Mouse (Mus musculus): ENCODE results near the gene Kirrel3. TPM values are rescaled to one million over a fixed set of nuclear protein-coding genes. Genes with fewer than 3 reads are reported as not detected.

The Kirrel3 gene
- polyA plus RNA-seq, 1 experiment from 2014 or later = 6.6 TPM

DNA sequence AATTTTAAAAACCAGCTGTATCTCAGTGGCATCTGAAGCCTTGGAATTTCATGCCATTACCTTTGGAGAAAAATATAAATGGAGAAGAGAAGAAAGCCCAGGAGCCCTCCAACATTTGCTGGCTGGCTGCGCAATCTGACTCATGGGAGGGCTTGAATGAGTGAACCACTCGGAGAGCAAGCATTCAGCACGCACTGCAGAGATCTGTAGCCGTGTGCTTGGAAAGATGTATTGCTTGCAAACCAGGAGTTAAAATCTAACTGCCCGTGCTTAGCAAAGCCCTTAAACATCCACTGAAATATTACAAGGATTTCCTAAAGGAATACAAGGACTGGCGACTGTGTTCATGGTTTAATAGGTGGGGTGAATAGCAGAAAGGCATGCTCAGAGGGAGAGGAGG lies 316.0 kb downstream of the Kirrel3 start:
- Histone ChIP-seq H3K27me3 (ENCODE audit: control insufficient read depth, insufficient read depth, low read length) (no peaks in the 10 kb centered on the region), H3K27ac (ENCODE audit: low read depth, low read length) (no peak overlapping the region), H3K9me3 (ENCODE audit: control insufficient read depth, low read length) (no peaks in the 10 kb centered on the region), H3K4me2 (ENCODE audit: low read depth) (no peak overlapping the region), H3K9ac (ENCODE audit: low read length) (no peak overlapping the region), H3K36me3 (ENCODE audit: control insufficient read depth, insufficient read depth, low read length) (no peaks in the 10 kb centered on the region), H3K4me1 (ENCODE audit: control insufficient read depth, insufficient read depth, low read length) (no peaks in the 10 kb centered on the region), H3K4me3 (ENCODE audit: low read depth, low read length) (no peak overlapping the region)
- 76% methylated on average over 6 of the region's 6 CpGs for WGBS
- DNase-seq (ENCODE audit: low spot score) (no peak), ATAC-seq (ENCODE audit: insufficient read depth, low FRiP score, low TSS enrichment) (no peak)

DNA sequence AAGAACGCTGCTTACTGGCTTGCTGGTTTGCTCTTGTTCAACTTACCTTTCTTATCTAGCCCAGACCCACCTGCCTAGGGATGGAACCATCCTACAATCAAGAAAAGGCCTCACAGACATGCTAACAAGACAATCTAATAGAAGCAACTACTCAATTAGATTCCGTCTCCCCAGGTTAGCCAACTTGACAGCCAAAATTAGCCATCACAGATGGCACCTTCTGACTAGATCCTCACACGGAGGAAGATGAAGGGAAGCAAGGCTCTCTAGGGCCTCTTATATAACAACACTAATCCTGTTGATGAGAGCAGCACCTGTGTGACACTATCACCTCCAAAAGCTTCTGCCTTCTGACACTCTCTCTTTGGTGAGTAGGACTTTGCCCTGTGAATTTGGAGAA lies 321.2 kb downstream of the Kirrel3 start:
- Histone ChIP-seq H3K9me3 (ENCODE audit: control insufficient read depth, low read length) (no peaks in the 10 kb centered on the region), H3K9ac (ENCODE audit: low read length) (no peak overlapping the region), H3K4me3 (ENCODE audit: low read depth, low read length) (no peak overlapping the region), H3K27ac (ENCODE audit: low read depth, low read length) (no peak overlapping the region), H3K4me2 (ENCODE audit: low read depth) (no peak overlapping the region), H3K27me3 (ENCODE audit: control insufficient read depth, insufficient read depth, low read length) (no peaks in the 10 kb centered on the region), H3K36me3 (ENCODE audit: control insufficient read depth, insufficient read depth, low read length) (no peaks in the 10 kb centered on the region), H3K4me1 (ENCODE audit: control insufficient read depth, insufficient read depth, low read length) (no peaks in the 10 kb centered on the region)
- WGBS = 84% methylated on average over 3 of the region's 3 CpGs
- DNase-seq (ENCODE audit: low spot score) (no peak), ATAC-seq (ENCODE audit: insufficient read depth, low FRiP score, low TSS enrichment) (no peak)

DNA sequence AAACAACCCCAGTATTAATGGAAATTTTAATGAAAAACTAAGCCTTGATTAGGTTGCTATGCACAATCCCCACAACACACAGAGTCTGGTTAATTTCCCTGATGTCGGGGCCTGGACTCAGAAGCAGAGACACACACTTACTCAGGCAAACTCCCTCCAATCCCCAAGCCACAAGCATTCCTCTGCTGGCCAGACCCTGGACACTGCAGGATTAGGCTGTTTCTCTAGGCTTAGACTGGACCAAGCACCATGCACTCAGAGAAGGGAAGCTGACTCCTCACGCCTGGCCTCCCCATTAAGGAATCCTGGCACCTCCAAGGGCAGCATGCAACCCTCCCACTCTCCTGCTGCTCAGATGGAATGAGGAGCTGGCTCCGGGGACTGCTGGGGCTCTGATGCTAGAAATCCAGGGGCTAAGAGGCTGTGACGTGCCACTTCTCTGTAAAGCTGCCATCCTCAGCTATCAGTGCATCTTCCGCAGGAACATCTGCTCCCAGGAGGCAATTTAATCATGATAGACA lies 324.4 kb downstream of the Kirrel3 start:
- no peak overlapping the region for H3K27ac ChIP-seq (ENCODE audit: low read depth, low read length)
- ATAC-seq (ENCODE audit: insufficient read depth, low FRiP score, low TSS enrichment) (no peak), DNase-seq (ENCODE audit: low spot score) (no peak)
- no peaks in the 10 kb centered on the region for H3K9me3 ChIP-seq (ENCODE audit: control insufficient read depth, low read length)
- no peaks in the 10 kb centered on the region for H3K36me3 ChIP-seq (ENCODE audit: control insufficient read depth, insufficient read depth, low read length)
- no peaks in the 10 kb centered on the region for H3K27me3 ChIP-seq (ENCODE audit: control insufficient read depth, insufficient read depth, low read length)
- H3K4me2 ChIP-seq (ENCODE audit: low read depth) = no peak overlapping the region
- H3K9ac ChIP-seq (ENCODE audit: low read length) = no peak overlapping the region
- 79% methylated on average over 5 of the region's 5 CpGs for WGBS
- no peaks in the 10 kb centered on the region for H3K4me1 ChIP-seq (ENCODE audit: control insufficient read depth, insufficient read depth, low read length)
- no peak overlapping the region for H3K4me3 ChIP-seq (ENCODE audit: low read depth, low read length)

DNA sequence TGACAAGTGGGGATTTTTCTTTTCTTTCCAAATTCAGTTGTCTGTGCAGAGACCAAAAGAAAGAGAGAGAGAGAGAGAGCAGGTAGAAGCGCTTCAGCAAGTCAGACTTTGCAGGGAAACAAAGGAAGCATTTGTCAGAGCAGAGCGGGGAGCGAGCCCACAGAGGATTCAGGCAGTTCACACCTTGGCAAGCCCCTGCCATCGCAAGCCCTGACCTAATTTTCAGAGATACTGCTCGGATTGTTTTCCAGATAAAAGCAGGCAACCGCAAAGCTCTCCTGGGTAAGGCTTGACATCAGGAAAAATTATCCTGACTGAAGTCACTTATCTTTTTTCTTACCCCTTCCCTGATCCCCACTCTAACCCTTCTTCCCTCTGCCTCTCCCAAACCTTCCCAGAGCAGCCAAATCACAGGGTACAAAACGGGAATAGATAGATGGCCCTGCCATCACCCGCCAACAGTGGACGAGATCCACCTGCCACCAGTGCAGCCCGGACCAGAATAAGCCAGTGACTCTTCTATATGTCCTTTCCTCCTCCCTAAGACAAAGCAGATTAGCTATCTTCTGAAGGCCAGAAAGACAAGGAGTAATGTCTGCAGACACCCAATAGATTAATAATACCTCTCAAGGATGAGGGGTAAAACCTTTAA lies 332.8 kb downstream of the Kirrel3 start:
- DNase-seq (ENCODE audit: low spot score) (no peak), ATAC-seq (ENCODE audit: insufficient read depth, low FRiP score, low TSS enrichment) (no peak)
- no peak overlapping the region for H3K9ac ChIP-seq (ENCODE audit: low read length)
- no peak overlapping the region for H3K4me2 ChIP-seq (ENCODE audit: low read depth)
- no peak overlapping the region for H3K27ac ChIP-seq (ENCODE audit: low read depth, low read length)
- no peaks in the 10 kb centered on the region for H3K9me3 ChIP-seq (ENCODE audit: control insufficient read depth, low read length)
- 48% methylated on average over 10 of the region's 10 CpGs for WGBS
- H3K27me3 ChIP-seq (ENCODE audit: control insufficient read depth, insufficient read depth, low read length) = no peaks in the 10 kb centered on the region
- no peak overlapping the region for H3K4me3 ChIP-seq (ENCODE audit: low read depth, low read length)
- no peaks in the 10 kb centered on the region for H3K36me3 ChIP-seq (ENCODE audit: control insufficient read depth, insufficient read depth, low read length)
- no peaks in the 10 kb centered on the region for H3K4me1 ChIP-seq (ENCODE audit: control insufficient read depth, insufficient read depth, low read length)

DNA sequence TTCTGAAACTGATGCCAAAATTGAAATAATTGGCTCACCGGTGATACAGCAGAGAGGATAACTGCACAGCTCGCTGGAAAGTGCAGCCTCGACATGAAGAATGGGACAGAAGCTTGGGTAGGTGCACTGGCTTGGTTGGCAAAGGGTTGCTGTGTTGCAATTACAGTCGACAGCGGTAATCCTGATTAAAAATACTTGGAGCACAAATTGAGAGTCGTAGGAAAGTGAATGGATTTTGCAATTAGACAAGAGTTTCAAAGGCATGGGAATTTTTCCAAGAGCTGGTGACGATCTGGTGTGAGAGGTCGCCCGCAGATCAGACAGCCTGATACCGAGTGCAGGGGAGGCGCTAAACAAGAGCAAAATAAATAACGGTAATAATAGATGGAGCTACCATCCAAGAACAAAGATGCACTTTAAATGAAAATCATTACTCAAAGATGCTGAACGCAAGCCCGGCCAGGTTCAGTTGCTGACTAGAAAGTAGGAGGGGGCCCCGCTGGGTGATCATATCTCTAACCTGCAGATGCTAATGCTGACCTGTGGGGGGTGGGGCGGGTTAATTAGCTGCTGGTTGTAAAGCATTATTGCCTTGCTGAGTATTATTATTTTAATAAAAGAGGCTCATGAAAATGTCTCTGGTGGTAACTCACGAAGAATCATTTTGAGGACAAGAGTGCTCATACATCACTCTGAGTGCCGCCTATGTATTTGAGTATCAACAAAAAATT lies 338.8 kb downstream of the Kirrel3 start:
- DNase-seq (ENCODE audit: low spot score) (no peak), ATAC-seq (ENCODE audit: insufficient read depth, low FRiP score, low TSS enrichment) (no peak)
- Histone ChIP-seq H3K9me3 (ENCODE audit: control insufficient read depth, low read length) (no peaks in the 10 kb centered on the region), H3K9ac (ENCODE audit: low read length) (no peak overlapping the region), H3K36me3 (ENCODE audit: control insufficient read depth, insufficient read depth, low read length) (no peaks in the 10 kb centered on the region), H3K4me1 (ENCODE audit: control insufficient read depth, insufficient read depth, low read length) (no peaks in the 10 kb centered on the region), H3K27ac (ENCODE audit: low read depth, low read length) (no peak overlapping the region), H3K4me2 (ENCODE audit: low read depth) (no peak overlapping the region), H3K4me3 (ENCODE audit: low read depth, low read length) (no peak overlapping the region), H3K27me3 (ENCODE audit: control insufficient read depth, insufficient read depth, low read length) (no peaks in the 10 kb centered on the region)
- 75% methylated on average over 18 of the region's 18 CpGs for WGBS

DNA sequence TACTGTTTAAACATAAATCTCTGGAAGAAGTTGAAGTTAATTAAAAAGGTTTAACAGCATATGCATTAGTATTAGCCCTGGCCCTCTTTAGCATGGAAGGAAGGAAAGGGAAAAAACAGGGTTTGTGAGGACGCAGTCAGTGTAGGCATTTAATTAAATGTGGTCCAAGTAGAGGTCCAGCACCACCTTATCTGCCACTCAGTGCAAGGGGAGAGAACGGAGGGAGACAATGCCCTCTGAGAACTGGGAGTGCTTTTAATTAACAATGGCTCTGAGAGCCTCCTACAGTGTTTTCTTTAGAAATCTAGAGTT lies 339.4 kb downstream of the Kirrel3 start:
- H3K4me1 ChIP-seq (ENCODE audit: control insufficient read depth, insufficient read depth, low read length) = no peaks in the 10 kb centered on the region
- no peak overlapping the region for H3K4me3 ChIP-seq (ENCODE audit: low read depth, low read length)
- H3K36me3 ChIP-seq (ENCODE audit: control insufficient read depth, insufficient read depth, low read length) = no peaks in the 10 kb centered on the region
- no peak for ATAC-seq (ENCODE audit: insufficient read depth, low FRiP score, low TSS enrichment)
- no peaks in the 10 kb centered on the region for H3K9me3 ChIP-seq (ENCODE audit: control insufficient read depth, low read length)
- H3K27me3 ChIP-seq (ENCODE audit: control insufficient read depth, insufficient read depth, low read length) = no peaks in the 10 kb centered on the region
- WGBS = 54% methylated on average over 2 of the region's 2 CpGs
- H3K27ac ChIP-seq (ENCODE audit: low read depth, low read length) = no peak overlapping the region
- H3K9ac ChIP-seq (ENCODE audit: low read length) = no peak overlapping the region
- H3K4me2 ChIP-seq (ENCODE audit: low read depth) = no peak overlapping the region
- DNase-seq (ENCODE audit: low spot score) = no peak

DNA sequence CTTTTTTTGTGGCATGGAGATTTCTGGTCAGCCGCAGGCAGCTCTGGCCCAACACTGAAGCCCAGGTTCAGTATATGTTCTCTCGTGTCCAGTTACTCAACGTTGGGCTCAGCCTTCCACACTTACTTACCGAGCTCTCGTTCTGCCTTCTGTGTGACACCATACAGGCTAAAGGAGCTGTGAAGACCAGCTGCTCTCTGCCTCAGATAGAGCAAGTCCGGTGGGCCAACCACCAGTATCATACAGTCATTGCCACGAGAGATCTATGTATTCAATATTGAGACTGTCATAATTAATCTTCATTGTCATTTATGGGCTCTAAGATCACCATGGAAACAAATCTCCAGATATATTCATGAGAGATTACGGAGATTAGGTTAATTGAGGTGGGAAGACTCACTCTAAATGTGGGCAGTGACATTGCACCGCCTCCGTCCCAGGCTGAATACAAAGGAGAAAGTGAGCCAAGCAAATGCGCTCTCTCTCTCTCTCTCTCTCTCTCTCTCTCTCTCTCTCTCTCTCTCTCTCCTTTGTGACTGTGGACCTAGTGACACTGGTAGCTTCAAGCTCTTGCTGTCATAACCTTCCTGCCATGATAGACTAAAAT lies 339.8 kb downstream of the Kirrel3 start:
- Histone ChIP-seq H3K4me2 (ENCODE audit: low read depth) (no peak overlapping the region), H3K27ac (ENCODE audit: low read depth, low read length) (no peak overlapping the region), H3K9ac (ENCODE audit: low read length) (no peak overlapping the region), H3K27me3 (ENCODE audit: control insufficient read depth, insufficient read depth, low read length) (no peaks in the 10 kb centered on the region), H3K4me3 (ENCODE audit: low read depth, low read length) (no peak overlapping the region), H3K9me3 (ENCODE audit: control insufficient read depth, low read length) (no peaks in the 10 kb centered on the region), H3K36me3 (ENCODE audit: control insufficient read depth, insufficient read depth, low read length) (no peaks in the 10 kb centered on the region), H3K4me1 (ENCODE audit: control insufficient read depth, insufficient read depth, low read length) (no peaks in the 10 kb centered on the region)
- DNase-seq (ENCODE audit: low spot score) (no peak), ATAC-seq (ENCODE audit: insufficient read depth, low FRiP score, low TSS enrichment) (no peak)
- 68% methylated on average over 11 of the region's 11 CpGs for WGBS

DNA sequence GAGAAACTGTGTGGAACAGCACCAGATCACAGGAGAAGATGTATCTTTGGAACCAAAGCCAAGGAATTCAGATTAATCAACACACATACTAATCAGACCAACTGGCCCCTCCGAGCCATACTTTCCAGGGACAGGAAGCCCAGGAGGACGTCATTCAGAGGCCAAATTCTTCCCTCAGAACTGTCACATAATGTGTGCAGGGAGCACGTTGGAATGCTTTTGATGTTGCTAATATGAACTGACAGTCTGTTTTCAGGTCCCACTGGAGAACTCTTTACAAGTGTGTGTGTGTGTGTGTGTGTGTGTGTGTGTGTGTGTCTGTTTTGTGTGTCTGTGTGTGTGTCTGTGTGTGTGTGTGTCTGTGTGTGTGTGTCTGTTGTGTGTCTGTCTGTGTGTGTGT lies 345.0 kb downstream of the Kirrel3 start:
- no peak overlapping the region for H3K27ac ChIP-seq (ENCODE audit: low read depth, low read length)
- H3K9ac ChIP-seq (ENCODE audit: low read length) = no peak overlapping the region
- DNase-seq (ENCODE audit: low spot score) = no peak
- H3K4me2 ChIP-seq (ENCODE audit: low read depth) = no peak overlapping the region
- no peaks in the 10 kb centered on the region for H3K9me3 ChIP-seq (ENCODE audit: control insufficient read depth, low read length)
- no peaks in the 10 kb centered on the region for H3K4me1 ChIP-seq (ENCODE audit: control insufficient read depth, insufficient read depth, low read length)
- H3K4me3 ChIP-seq (ENCODE audit: low read depth, low read length) = no peak overlapping the region
- H3K27me3 ChIP-seq (ENCODE audit: control insufficient read depth, insufficient read depth, low read length) = no peaks in the 10 kb centered on the region
- no peaks in the 10 kb centered on the region for H3K36me3 ChIP-seq (ENCODE audit: control insufficient read depth, insufficient read depth, low read length)
- ATAC-seq (ENCODE audit: insufficient read depth, low FRiP score, low TSS enrichment) = no peak
- WGBS = 53% methylated on average over 3 of the region's 3 CpGs

DNA sequence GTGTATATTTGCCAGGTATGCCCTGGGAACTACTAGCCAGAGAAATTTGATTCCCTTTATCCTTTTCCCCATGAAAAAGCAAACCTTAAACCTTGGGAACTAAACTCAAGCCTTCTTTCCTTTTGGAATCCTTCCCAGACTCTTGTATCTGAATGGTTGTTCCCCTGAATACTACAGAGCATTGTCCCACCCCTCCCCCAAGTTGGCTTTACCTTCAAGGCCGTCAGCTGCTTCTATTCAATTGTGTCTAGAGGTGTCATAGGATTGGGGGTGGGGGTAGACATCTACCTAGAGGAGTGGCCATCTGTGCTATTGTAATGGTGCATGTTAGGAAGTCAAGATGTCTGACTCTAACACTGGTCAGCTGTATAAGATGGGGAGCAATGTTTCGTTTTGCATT lies 351.1 kb downstream of the Kirrel3 start:
- H3K4me2 ChIP-seq (ENCODE audit: low read depth) = no peak overlapping the region
- no peaks in the 10 kb centered on the region for H3K9me3 ChIP-seq (ENCODE audit: control insufficient read depth, low read length)
- no peaks in the 10 kb centered on the region for H3K27me3 ChIP-seq (ENCODE audit: control insufficient read depth, insufficient read depth, low read length)
- no peaks in the 10 kb centered on the region for H3K4me1 ChIP-seq (ENCODE audit: control insufficient read depth, insufficient read depth, low read length)
- no peak overlapping the region for H3K9ac ChIP-seq (ENCODE audit: low read length)
- WGBS = 84% methylated on average over 2 of the region's 2 CpGs
- ATAC-seq (ENCODE audit: insufficient read depth, low FRiP score, low TSS enrichment) = no peak
- no peak overlapping the region for H3K27ac ChIP-seq (ENCODE audit: low read depth, low read length)
- H3K36me3 ChIP-seq (ENCODE audit: control insufficient read depth, insufficient read depth, low read length) = no peaks in the 10 kb centered on the region
- no peak overlapping the region for H3K4me3 ChIP-seq (ENCODE audit: low read depth, low read length)
- no peak for DNase-seq (ENCODE audit: low spot score)
